Mouse (Mus musculus) CD4-positive helper T cell, adult 2 months (primary cell): ENCODE results near the gene Olfr1174-ps.

Experiments
- DNase-seq: peaks from one replicate; pipeline ENCODE4 v3.0.0-alpha.2; 2012; ENCODE audit warnings: low read depth, missing footprints, low spot score

Gene Olfr1174-ps

DNA sequence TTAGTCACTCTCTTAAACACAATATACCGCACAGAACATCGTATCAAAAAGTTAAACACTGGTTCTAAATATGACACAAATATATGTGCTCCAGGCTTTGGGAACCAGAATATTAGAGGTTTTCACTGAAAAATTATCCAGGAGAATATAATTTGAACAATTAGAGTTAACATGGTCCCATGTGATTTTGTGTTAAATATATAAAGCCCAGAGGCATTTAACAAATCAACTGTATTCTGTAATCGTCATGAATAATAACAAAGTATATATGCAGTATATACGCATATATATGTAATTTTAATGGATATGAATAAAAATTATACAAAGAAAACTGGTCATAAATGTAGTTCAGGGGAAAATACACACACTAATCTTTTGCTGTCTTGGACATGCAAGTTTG, at the start of gene Olfr1174-ps:
Gene Olfr1174-ps (minus strand): TSS at position 101 of the 400 bp plus-strand sequence.
- DNase-seq, result no peak

DNA sequence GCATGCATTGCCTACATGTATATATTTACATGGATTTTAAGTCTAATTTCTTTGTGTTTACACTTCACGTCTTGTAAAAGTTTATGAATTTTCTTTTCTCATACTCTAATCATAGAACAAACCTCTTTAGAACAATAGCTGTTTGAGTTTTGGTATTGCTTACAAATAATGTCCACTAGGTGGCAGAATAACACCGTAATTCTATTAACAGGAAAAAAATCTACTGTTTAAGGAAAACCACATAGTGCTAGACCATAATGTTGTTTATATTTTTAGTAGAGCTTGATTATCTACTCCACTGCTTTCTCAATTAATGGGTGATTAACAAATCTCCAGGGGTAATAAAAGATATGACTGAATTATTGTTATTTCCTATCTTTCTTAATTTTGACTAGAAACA, 41.4 kb upstream of the Olfr1174-ps start:
- DNase-seq, result no peak

DNA sequence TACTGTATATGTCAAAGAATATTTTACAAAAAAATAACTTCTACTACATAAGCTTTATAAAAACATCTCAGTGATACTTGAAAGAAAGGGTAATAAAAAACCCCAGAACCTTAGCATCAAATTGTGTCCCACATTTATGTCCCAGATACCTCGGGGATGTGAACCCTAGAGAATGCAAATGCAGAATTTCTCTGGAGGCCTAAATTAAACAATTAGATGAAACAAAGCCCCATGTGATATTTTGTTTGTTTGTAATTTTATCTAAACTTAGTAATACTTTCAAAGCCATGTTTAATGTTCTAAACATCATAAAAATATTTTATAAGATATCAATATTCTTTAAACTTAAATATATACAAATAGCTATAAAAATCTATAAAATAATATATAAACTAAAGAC, 31.5 kb upstream of the Olfr1174-ps start, which contains the start of gene Olfr1177-ps:
Gene Olfr1177-ps (minus strand): TSS at position 101 of the 400 bp plus-strand sequence.
- DNase-seq, result no peak

DNA sequence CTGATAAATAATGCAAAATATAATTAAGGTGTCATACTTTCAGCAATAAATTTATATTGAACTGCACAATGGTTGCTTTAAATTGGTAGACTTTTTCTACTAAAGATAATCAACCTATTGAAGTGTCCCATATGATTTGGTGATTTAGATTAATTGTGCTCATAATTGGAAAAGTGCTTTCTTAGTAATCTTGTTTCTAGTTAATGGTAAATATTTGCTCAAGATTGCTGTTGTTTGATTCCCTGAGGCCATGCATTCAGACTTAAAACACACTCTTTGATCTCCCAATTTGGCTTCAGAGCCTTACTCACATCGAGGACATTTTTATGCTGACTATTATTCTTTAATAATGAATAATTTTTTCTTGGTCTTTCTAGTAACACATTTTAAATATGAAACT, 21.5 kb upstream of the Olfr1174-ps start, which contains the start of gene Olfr1176:
Gene Olfr1176 (plus strand): TSS at position 301 of the 400 bp plus-strand sequence.
- no peak for DNase-seq

DNA sequence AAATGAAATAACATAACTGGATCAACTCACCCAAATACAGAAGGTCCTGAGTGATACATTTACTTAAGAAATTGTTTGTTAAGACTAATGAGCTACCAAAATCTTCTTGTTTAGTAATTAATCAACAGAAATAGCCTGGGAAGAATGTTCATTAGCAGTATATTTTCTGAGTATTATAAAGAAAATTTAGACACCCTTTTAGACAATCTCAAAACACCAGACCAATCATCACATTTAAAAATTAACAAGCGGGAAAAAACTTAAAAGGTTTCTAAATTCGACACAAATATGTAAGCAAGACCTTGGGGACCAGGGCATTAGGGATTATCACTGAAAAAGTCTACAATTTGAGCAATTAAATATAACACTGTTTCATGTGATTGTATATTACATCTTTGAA, 12.2 kb upstream of the Olfr1174-ps start, which contains the start of gene Olfr1175-ps:
Gene Olfr1175-ps (minus strand): TSS at position 101 of the 400 bp plus-strand sequence.
- DNase-seq, result no peak

DNA sequence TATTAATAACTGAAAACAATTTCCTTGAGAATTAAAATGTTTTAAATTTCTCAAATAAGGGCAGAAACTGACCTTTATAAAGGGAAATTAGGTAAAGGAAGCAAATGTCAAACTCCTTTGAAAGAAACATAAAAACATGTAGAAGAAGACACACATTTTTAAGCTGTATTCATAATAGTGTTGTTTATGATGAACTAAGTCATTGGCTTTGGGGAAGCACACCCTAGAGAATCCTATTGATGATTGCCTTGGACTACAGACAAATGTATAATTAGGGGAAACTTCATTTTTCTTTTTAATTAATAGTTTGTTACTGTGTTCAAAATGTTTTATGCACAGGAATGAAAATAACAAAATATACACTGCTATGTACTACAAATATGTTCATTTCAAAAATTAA, 35.2 kb downstream of the Olfr1174-ps start, which contains the start of gene Olfr1173:
Gene Olfr1173 (minus strand): TSS at position 101 of the 400 bp plus-strand sequence.
- DNase-seq, result no peak
